Mouse (Mus musculus) v-Abl transformed pro-B cells (cell line): ENCODE results near the gene Ackr2.

Experiments used
- in situ Hi-C, 2 experiments: fragments of 400-800 bp; cut with MboI; formaldehyde crosslinking; loops; one replicate each; pipeline ENCODE4 v1.15.1; 2025; ENCODE audit not compliant: unreplicated experiment in 2 of 2

Gene Ackr2

DNA sequence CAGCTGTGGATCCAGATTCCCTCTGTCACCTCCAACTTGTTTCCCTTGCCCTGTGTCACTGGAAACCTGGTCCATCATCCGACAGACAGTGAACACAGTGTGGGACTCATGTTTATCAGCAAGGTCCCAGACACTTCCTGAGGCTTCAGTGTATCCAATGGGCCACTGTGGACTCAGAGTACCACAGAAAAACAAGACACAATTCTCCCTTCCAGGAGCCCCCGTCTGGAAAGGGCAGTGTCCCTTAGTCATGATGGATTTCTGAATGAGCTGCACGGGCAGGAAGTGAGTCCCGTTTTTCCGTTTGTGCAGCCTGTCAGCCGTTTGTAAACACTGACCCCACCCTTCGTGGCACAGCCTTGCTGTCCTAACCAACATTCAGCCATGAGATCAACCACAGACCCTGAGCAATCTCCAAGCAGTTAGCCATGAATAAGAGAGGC is 16.1 kb upstream of the Ackr2 start:
- in situ Hi-C loops, result loop anchor here (5.0 to 25.0 kb wide), 5 partner anchors 65 to 1895 kb away; partner anchors contain the start of gene Csrnp1 (in 1 of the 2)

DNA sequence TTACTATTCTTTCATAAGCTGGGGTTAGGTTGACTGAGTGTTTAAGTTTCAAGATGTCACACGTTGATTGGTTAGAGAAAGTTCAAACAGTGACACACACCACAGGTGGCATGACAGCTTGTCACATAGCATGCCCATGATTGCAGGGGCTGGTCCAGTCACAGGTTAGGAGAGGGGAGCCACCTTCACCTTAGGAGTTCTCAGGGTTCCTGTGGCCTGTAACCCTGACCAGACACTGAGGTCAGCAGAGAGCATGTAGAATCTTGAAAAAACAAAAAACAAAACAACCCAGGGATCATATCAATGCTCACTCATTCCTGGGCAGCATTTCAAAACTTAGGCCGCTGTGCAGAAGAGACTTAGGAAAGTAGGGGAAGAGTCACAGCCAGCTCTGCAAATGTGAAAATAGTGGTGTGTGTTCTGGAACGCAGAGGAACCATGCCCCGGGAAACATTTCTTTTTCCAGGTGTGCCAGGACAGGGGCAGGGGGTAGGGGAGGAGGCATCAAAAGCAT is 8.2 kb upstream of the Ackr2 start:
- in situ Hi-C loops, result loop anchor here in 1 of 2 experiments (25.0 kb wide), 2 partner anchors 1622 to 1903 kb away; partner anchors contain the start of gene Csrnp1

DNA sequence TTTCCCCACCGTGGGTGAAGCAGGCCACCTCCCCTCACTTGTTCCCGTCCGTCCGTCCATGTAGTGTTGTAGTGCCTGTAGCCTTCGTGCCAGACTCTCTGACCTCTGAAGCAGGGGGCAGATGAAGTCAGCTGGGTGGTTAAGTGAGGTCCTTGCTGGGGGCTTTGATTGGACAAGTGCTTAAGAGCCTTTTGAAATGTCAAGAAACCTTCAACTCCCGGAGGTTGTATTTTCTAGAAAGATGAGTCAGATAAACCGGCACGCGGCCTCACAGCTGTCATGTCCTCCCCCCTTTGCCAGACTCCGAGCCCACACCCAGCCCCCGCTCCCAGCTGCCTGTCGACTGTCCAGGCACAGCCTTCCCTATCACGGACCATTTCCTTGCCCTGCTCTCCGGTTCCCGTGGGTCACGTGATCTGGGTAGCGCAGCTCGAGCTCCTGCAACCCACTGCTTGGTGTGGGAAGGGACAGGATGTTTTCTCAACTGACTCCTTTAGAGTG is 7.7 kb upstream of the Ackr2 start:
- in situ Hi-C loops, result loop anchor here in 1 of 2 experiments (25.0 kb wide), 2 partner anchors 1622 to 1903 kb away; partner anchors contain the start of gene Csrnp1

DNA sequence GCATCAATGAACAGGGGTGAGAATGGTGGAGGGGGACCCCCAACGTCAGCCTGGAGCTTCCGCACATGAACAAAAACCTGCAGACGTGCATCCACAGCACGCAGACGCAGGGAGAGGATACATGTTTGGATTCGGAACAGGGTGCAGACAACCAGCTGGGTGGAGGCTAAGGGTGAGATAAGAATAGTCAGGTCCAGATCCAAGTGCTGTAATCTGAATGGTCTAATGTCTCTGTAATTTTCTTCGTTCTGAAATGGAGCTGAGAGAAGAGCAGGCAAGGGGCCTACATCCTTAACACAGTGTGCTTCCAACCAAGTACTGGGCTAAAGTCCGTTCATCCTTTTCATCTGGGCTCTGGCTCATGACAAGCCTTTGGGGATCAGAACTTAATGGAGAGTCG is 6.9 kb upstream of the Ackr2 start:
- in situ Hi-C loops, result loop anchor here in 1 of 2 experiments (25.0 kb wide), 2 partner anchors 1621 to 1904 kb away; partner anchors contain the start of gene Csrnp1

DNA sequence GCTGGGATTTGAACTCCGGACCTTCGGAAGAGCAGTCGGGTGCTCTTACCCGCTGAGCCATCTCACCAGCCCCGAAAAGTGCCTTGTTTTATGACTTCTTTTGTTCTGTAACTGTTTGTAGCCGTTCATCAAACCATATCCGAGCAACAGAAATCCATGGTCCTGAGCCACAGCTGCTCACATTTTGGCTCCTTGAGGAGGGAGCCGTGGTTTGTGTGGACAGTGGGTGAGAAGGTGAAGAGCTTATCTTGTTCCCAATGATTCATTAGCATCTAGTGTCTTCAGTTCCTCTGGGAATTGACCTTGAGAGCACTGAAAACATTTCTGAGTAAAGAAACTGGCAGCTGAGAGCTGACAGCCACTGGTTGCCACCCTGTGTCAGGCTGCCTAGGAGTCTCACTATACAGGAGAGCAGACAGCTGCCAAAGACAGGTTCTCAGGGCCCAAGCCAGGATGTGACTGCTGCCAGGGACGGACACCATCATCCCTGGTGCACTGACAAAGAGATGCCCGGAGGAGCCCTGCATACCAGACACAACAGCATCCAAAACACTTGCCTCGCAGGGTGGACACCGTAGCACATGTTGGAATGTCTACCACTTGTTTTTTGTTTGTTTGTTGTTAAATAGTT is 6.0 kb upstream of the Ackr2 start:
- in situ Hi-C loops, result loop anchor here in 1 of 2 experiments (25.0 kb wide), 2 partner anchors 1620 to 1905 kb away; partner anchors contain the start of gene Csrnp1

DNA sequence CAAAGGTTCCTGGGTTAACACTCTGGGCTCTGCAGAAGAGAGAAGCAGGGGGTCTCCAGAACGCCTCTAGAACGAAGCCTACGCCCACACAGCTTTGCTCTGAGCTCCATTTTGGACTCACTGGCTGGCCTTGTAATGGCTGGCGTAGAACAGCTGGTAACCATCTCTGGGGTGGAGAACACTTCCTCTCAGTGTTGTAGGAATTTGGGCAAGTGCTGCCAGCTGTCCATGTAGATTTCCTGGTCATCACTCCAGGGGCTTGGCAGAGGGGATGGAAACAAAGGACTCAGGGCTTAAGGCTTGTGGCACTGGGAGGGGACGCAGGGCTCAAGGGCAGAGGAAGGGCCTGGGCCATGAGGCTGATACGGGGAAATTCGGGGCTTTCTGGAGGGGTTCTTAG is 3.7 kb upstream of the Ackr2 start:
- in situ Hi-C loops, result loop anchor here in 1 of 2 experiments (25.0 kb wide), 2 partner anchors 1618 to 1907 kb away; partner anchors contain the start of gene Csrnp1

DNA sequence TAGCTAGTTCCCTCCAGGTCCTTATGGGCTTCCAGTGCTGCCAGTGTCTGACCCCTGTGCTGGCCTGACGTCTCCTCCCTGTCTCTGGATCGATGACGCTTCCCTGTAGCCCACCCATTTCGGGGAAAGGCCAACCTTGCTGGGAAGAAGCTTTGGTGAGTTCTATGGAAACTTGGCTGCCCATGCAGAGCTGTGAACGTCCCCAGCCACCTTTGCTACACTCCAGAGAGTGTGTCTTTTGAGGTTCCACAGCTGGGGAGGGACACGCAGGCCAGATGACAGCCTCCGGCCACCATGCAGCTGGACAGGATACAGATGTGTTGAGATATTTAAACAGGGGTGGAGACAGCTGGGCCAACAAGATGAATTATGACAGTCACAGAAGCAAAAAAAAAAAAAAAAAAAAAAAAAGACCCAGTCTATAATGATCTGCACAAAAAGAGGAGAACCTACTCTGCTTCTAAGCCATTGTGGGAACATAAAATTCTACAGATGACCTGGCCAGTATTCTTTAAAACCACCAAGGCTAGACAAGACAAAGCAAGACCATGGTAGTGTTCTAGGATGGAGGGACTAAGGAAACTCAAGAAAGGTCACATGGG is 2.7 kb upstream of the Ackr2 start:
- in situ Hi-C loops, result loop anchor here in 1 of 2 experiments (25.0 kb wide), 2 partner anchors 1617 to 1908 kb away; partner anchors contain the start of gene Csrnp1

DNA sequence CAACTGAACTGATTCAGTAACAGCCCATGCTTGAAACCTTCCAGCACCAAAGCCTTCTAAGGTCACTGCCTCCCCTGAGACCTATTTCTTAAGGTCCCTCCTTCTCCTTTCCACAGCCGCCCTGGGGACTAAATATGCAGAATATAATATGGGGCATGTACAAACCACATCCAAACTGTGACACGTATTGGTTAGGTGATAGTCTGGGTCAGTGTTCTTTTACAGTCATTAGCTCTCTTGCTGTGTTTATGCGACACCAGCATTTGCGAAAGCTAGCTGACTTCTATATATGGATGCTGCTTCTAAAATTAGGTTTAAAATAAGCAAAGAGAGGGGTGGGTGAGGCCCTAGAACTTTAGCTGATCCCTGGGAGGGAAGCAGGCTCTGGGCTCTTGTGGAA is 1.3 kb upstream of the Ackr2 start:
- in situ Hi-C loops, result loop anchor here in 1 of 2 experiments (25.0 kb wide), 2 partner anchors 1615 to 1910 kb away; partner anchors contain the start of gene Csrnp1

DNA sequence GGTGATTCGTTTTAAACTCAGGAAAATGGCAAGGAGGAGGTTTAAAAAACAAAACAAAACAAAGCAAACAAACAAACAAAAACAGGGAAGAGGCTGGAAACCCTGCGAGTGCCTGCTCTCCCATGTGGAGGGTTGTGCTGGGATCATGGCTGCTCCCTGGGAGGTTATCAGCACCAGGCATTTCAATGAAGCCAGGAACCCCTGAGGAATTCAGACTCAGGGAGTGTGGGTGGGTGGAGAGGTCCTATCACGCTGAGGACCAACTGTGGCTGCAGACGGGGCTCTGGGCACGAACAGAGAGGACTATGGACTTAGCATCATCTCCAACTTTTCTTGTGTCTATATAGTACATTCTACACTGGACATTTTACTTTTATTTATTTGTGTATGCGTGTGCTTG is 1.2 kb downstream of the Ackr2 start:
- in situ Hi-C loops, result loop anchor here in 1 of 2 experiments (25.0 kb wide), 2 partner anchors 1613 to 1912 kb away; partner anchors contain the start of gene Csrnp1

DNA sequence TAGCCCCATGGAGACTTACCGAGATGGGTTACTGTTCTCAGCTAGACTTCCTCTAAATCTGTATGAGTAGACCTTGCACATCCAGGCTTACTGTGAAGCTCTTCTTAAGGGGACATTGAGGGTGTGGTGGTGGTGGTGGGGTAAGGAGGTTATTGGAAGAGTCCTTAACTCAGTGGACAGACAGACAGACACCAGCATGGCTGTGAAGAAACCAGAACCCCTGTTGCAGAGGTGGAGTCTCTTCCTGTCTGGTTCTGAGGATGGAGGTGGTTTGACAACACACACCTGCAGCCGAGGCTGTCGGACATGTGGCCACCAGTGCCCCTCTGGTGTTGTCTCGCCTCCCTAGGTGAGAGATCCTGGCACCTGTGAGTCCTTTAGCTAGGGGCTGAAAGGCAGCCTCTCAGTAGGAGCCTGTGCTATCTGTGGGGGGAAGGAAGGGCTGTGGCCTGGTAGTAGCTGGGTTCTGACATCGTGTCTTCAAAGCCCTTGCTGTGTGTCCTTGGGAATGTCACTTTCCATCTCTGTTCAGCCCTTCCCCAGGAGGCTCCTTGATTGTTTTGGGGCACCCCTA is 2.2 kb downstream of the Ackr2 start:
- in situ Hi-C loops, result no loop called here

DNA sequence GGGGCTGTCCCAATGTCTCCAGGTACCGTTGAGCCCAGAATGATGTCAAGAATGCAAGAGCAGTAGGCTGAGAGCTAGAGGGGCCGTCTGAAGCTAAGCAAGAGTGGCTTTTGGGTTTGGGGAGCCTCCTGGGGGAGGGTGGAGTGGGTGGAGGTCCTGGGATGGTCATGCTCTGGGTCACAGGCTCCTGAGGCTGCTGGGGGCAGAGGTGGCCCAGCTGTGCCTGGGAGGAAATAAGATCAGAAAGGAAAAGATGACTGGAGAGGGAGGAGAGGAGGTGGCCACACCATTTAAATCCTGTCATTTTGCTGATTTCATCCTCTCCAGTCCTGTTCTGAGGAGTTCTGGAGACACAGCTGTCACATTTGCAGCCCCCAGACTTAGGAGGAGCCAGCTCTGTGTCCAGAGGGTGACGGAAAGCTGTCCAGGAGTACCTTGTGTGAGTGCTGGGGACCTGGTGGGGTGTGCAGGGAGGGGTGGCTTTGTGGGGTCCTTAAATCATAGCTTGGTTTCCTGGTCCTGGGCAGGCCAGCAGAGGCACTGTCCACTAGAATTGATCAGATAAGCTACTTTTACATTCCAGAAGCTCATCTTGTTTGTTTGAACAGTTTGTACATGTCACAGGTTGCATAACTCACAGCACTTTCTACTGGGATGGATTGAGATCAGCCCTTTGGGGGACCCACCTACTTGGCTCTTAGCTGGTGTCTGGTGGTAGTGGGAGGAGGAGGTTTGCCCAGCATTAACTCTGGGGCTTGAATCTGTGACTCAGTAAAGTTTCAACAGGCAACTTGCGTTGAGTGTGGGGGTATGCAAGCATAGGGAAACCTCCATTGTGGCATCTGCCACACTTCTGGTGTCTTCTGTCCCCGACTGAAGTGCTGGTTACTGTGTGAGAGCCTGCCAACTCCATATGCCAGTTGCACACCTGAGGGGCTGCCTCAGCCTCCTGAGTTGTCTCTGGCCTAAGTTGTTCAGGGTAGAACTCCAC is 3.9 kb downstream of the Ackr2 start:
- in situ Hi-C loops, result no loop called here

DNA sequence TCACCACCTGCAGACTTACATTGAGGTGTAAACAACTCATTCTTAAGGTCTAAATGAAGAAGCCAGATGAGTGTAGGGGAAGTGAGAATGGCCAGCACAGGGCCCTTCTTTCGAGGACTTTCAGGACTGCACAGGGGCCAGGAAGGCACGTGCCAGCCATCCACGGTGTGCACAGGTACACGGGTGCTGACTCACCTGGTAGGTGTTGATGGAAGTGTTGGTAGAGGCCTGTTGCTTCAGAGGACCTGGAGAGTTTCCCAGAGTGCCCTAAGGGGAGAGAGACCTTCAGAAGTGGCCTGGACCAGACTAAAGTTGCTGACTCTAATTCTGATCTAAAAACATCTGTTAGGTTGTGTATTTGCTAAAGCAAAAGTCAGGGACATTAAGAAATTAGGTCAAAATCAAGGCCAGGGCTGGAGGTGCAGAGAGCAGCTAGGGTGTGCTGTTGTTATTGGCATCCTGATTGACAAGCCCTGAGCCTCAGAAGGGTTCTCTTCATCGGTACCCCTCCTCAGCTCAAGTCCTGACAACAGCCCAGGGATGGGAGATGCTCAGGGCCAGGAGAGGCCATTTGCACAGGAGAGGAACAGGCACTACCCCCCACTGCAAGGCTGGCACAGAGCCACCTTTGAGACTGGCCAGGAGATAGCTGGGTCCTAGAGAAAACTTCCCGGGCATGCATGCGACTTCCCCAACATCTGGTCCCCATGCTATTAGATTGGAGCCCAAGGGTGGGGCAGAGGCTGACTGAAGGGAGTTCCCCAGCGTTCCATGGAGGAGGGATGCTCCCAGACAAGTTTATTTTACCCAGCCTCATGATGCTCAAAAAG is 5.5 kb downstream of the Ackr2 start:
- in situ Hi-C loops, result no loop called here

DNA sequence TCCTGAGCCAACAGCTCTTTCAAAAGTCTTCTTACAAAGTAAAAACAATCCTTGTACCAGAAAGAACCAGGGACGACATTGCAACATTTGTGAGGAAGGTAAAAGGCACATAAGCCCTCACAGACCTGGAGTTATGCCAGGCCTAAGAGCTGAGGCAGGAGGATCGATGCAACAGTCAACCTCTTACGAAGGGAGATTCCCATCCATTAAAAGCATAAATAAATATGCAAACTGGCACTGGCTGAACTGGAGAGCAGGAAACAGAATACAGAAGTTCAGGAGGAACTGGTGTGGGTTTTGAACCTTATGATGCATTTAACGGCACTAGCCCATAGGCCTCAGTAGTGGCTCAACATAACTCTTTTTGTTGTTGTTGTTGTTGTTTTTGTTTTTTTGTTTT is 6.2 kb downstream of the Ackr2 start:
- in situ Hi-C loops, result no loop called here

DNA sequence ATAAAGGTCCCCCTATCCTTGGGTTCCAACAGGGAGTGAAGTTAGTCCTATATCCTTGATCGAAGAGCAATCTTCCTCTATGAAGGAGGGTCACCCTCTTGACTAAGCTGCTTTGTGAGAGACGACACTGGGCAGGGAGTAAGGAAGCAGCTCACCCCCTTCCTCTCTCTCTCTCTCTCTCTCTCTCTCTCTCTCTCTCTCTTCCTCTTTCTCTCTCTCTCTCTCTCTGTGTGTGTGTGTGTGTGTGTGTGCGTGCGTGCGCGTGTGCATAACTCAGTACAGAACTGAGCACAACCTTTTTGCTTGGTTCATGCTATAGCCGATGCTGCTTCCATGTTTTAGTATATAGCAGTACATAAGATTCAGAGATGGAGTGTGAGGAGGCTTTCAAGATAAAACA is 6.8 kb downstream of the Ackr2 start:
- in situ Hi-C loops, result no loop called here

DNA sequence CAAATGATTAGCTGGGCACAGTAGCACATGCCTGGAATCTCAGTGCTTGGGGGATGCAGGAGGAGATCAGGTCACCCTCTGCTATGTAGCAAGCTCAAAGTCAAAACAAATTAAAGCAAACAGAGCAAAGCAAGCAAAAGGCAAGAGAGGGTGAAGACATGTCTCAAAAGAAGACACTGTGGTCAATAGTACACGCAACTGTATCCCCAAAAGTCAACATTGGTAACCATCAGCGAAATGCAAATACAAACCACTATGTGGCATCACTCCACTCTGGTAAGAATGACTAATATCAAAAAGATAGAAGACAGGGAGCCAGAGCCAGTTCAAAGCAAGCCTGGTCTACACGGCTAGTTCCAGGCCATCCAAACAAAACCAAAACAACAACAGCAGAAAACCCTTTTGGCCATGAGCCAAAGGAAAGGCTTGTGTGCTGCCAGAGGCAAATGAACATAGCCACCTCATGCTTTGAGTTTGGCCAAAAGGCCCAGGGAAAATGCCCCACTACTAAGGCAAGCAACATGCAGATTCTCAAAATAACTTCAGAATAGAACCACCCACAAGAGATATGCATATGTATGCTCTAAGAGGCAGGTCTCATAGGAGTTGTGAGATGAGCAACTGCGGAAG is 7.5 kb downstream of the Ackr2 start:
- in situ Hi-C loops, result no loop called here

DNA sequence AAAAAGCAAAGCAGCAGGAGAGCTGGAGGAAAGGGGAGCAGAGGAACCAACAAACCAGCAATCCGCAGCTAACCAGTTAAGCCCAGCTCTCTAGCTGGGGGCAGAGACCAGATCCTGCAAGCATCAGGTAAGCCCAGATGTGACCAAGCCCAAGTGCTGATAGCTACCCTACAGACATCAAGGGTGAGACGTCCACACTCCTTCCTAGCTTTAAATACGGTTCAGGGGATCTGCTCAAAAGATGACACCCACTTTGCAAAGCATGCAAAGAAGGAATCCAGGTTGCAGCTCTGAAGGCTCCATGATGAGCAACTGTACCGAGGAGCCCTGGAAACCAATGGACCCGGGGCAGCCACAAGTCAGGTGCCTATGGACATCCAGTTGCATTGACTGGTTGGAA is 8.3 kb downstream of the Ackr2 start:
- in situ Hi-C loops, result no loop called here

DNA sequence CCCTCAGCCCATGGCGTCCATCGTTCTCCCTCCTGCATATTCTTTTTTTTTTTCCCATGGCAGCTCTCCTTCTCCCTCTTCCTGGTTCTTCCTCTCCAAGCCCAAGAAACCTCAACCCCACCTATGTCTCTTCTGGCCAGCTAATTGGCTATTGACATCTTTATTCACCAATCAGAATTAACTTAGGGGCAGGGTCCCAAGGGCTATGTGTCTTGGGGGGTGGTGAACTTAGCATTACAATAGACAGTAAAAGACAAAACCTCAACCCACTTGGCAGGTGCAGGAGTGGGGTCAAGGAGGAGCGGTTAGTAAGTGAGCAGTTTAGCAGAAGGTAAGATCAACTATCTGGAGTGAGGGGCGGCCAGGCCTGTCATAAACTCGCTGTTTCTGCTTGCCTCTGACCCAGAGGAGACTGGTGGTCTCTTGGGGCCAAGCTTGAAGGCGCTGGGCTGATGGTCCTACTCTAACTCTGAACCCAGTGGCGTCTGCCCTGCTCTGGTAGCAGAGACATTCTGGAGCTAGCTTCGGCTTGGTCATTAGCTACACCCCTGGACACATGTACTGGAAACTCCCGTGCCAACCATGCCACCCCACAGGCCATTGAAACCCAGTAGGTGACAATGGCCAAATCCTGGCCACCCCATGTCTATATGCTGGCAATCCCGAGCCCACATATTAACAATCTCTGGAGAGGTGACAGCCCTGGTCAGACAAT is 9.4 kb downstream of the Ackr2 start:
- in situ Hi-C loops, result no loop called here

DNA sequence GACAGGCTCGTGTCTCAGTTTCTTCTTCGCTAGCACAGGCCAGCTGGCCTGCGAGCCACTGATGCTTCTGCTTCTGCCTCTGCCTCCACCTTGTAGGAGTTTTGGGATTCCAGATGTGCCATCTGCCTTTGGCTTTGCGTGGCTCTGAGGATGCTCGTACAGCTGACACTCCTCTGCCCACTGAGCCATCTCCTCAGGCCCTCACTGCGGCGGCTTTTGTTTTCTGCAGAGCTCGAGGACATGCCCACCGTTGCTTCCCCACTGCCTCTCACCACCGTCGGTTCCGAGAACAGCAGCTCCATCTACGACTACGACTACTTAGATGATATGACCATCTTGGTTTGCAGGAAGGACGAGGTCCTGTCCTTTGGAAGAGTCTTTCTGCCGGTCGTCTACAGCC is 10.2 kb downstream of the Ackr2 start:
- in situ Hi-C loops, result no loop called here
